Mouse (Mus musculus) lung, adult 18-20 months (tissue): ENCODE results near the gene 3110082J24Rik.

Source experiments
- DNase-seq, 2 experiments: peaks; one replicate each; pipeline ENCODE4 v3.0.0; 2022; ENCODE audit warnings: mixed read lengths in 2 of 2

The 3110082J24Rik gene

DNA sequence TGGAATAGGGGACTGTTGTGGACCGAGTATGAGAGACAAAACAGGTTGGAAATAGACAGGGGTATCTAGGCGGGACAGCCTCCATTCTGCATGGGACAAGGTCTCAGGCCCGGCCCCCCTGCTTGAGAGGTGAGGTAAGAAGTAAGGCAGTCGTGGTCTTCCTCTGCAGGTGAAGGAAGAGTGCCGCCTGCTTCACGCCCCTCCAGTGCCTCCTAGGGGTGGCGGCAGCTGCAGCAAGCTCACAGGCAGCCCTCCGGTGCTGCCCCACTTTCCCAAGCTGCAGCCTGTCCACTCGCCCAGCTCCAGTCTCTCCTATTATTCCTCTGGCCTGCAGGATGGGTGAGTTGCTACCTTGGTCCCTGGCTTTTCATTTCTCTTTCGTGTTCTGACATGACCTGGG is 9.8 kb upstream of the 3110082J24Rik start:
- no peak for DNase-seq

DNA sequence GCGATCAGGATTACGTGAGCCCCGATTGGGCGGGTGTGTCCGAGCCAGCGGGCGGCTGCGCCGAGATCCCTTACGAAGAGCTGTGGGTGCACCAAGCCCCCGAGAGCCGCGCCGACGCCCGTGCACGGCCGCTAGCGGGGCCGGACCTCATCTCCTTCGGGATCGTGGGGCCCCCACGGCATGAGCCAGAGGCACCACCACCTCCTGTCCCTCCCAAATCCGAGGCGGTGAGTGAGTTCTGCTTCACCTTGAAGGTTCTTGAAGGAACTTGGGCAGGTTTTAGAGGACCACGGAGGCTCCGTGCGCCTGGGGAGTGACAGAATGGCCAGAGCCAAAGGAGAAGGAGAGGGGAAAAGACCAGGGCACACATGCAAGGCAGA is 8.9 kb upstream of the 3110082J24Rik start:
- no peak for DNase-seq

DNA sequence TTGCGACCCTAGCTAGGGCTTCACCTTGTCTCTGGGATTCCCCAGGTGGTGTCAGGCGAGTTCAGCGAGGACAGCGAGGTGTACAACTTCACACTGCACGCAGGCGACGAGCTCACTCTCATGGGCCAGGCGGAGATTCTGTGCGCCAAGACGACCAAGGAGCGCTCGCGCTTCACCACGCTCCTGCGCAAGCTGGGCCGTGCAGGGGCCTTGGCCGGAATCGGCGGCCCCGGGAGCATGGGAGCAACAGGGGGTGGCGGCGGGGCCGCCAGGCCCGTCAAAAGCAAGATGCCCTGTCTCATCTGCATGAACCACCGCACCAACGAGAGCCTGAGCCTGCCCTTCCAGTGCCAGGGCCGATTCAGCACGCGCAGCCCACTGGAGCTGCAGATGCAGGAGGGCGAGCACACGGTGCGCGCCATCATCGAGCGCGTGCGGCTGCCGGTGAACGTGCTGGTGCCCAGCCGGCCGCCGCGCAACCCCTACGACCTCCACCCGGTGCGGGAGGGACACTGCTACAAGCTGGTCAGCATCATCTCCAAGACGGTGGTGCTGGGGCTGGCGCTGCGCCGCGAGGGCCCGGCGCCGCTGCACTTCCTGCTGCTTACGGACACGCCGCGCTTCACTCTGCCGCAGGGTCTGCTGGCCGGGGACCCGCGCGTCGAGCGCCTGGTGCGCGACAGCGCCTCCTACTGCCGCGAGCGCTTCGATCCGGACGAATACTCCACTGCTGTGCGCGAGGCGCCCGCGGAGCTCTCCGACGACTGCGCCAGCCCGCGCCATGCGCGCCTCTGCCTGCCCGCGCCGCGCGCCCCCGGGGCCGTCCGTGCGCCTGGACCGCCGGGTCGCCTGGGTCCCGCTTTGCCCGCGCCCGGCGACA is 8.2 kb upstream of the 3110082J24Rik start:
- DNase-seq = peak in 1 of 2 experiments; percentile 33

DNA sequence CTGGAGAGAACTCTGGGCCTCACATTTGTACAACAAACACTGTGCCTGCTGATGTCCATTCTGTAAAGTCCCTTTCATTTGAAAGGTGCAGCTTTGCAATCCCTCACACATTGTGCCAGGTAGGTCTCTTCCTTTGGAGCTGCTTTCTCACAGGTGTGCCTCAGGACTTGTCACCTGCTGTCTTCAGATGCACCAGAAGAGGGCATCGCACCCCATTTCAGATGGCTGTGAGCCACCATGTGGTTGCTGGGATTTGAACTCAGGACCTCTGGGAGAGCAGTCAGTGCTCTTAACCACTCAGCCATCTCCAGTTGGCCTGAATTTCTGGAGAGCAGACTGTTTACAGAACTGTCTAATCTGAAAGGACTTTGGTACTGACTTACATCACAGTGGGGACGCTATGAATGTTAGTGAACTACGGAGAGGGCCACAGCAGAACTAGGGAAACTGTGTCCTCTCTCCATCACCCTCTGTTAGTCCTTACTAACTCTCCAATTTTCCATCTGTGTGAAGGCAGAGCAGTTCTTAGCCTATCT is 6.7 kb upstream of the 3110082J24Rik start:
- no peak for DNase-seq

DNA sequence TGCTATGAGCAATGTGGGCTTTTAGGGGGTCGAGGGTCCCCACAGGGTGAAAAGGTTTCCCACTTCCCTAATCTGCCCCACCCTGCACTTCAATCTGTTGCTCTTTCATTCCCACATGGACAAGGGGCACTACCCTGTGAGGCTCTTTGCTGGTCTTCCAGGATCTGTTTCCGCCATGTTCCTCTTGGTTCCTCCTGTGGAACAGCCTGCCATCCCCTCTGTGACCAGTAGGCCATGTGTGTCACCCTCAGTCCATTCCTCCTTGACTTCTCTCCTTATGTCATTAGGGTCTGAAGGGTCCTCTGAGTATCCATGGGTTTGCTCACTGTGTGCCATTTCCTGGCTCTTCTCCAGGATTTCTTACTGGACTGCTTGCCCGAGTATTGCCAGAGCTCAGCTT is 5.9 kb upstream of the 3110082J24Rik start:
- no peak for DNase-seq

DNA sequence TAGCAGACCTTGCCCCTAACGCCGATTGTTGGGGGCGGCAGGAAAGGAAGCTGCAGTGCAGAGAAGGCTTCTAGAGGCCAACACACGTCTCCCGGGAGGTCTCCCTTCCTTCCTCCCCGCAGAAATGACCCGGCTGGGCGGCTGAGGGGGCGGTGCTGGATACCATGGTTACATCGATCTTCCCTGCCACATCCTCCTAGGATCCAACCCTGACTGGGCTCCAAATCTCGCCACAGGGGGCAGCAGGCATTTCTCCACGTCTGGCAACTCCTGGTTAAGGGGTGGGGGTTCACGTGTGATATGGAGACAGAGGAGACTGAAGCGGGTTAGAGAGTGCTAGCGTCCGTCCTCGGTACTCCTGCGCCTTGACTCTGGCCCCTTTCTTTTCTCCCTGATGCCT is 5.2 kb upstream of the 3110082J24Rik start:
- DNase-seq = no peak

DNA sequence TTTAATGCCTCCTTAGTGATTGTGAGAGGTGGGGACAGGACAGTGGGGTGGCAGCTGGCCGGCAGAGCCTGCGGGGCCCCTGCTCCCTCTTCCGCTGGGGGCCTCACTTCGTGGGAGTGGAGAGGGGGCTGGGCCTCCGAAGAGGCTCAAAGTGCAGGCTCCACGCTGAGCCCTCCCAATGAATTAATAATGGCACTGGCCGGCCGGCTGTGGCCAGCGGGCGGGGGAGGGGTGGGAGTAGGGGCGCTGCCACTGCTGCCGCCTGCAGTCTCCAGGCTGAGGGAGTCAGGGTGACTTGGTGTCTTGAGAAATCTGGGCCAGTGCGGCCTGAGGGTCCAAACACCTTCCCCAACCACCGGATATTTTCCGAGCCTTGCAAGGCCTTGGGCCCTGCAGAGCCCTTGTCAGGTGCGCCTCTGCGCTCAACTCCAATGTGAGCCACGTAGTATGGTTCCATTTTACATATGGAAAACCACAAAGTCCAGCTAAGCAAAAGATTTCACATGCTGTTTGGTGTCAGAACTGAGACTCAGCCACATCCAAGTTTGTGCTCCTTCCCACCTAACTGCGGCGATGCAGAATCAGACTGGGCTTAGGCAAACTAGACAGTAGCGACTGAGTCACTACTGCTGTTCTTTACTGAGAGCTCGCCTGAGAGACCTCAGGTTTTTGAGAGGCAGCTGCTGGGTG is 4.6 kb upstream of the 3110082J24Rik start:
- no peak for DNase-seq

DNA sequence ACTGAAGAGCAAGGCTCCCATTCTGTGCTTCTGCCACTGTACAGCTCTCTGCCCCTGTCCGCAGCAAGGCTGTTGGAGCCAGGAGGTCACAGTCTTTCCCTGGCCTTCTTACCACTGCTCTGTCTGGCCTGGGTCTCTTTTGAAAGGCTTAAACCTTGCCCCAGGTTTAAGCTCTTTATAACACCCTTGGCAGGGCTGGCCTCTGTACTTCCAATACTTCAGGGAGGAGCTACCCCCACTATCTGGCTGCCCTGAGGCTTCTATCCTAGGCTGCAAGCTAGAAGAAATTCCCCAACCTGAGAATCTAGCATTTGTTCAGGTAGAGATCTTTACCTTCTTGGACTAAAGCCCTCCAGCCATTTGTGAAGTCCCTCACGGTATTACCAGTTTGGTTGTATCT is 4.0 kb upstream of the 3110082J24Rik start:
- no peak for DNase-seq

DNA sequence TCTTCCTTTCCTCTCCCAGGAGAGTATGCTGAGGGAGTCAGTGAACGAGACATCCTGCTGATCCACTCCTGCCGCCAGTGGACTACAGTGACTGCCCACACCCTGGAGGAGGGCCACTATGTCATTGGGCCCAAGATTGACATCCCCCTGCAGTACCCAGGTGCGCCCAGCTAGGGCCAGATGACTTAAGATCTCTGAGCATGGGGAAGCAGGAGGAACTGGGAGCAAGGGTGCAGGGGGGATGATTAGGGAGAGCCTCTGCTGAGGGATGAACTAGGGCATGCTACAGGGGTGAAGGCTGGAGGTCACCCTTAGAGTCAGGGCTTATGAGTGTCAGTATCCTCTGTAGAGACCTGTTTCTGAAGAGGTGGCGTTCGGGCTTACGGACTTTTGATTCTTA is 2.3 kb upstream of the 3110082J24Rik start:
- DNase-seq = no peak

DNA sequence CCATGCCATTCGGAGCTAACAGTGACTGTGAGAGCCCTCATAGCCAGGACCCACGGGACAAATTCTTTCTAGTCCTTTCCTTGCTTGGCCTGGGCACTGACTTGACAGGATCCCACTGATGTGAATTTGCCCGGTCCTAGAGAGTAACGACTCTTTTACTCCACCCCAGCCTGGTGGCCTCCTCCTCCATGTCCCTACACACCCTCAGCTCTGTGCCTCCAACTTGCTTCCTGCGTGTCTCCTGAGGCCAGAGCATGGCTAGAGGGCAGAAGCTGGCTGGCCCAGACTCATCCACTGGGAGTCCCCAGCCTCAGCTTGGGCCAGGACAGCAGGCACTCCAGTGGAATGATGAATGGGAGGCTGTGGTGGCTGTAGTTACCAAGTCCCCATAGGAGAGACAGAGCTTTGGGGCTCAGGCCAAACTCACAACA is 1.7 kb upstream of the 3110082J24Rik start:
- DNase-seq = no peak

DNA sequence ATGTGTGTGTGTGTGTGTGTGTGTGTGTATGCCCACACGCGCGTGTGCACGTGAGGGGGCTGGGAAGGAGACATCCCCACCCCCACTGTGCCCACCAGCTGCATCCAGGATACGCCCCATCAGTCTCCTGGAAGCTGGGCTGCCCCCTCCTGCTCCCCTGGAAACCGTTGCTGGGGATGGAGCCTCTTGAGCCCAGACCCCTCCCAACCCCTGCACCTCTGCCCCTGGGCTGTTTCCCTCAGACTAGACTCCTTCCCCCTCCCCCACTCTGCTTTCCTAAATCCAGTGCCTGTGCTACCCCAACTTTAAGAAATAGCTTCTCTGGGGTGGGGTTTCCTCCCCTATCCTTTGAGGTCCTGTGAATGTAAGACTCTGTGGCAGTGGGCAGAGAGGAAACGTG is 1.3 kb upstream of the 3110082J24Rik start:
- no peak for DNase-seq

DNA sequence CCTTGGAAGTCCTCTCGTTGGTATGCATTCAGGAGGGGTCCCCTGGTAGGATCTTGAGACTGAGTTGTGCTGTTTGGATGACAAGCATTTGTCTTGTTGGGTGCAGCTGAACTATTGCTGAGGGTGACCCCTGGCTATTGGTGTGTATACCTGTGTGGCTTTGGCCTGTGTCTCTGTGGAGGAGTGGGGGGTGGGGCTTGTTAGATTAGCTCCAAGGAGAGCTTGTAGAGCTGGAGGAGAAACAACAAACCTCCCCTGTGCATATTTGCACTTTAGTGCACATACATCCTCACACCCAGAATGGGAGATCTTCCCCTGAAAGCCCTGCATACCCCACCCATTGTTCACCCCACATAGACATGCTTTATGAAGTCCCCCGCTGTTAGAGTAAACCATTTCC is 870 bp upstream of the 3110082J24Rik start:
- DNase-seq = no peak

DNA sequence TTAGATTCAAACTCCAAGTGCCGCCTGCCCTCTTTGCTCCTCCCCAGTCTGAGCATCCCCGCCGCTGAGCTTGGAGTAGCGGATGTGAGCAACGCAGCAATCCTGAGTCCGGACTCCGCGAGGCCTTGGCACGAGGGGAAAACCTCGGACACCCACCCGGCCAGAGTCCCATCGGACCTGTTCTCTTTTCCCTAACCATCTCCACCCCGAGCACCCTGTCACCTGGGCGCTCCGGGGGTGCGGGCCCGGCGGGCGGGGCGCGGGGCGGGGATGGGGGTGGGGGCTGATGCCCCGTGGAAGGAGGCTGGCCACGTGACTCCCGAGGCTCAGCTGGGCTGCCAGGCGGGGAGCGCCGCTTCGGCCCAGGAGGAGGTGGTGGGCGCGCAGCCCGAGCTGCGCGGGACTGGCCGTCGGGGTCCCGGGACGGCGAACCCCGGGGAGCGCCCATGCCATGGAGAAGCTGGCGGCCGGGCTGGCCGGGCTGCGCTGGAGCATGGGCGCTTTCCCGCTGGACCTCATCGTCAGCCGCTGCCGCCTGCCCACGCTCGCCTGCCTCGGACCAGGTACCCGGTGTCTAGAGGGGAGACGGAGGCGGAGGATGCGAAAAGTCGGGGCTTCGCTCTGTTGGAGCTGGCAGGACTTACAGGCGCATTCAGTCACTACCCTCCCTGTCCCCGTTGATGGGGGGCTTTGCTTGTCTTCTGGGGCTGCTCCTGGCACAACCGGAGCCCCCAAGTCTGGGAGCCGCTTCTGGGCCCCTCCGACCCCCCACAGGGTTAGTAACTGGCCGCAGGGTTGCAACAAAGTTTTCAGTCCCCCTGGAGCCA is 832 bp downstream of the 3110082J24Rik start, which contains the start of gene Garem2:
Gene Garem2 (plus strand): TSS at position 321 of the 827 bp plus-strand sequence.
- peak in 1 of 2 experiments; percentile 13 for DNase-seq

DNA sequence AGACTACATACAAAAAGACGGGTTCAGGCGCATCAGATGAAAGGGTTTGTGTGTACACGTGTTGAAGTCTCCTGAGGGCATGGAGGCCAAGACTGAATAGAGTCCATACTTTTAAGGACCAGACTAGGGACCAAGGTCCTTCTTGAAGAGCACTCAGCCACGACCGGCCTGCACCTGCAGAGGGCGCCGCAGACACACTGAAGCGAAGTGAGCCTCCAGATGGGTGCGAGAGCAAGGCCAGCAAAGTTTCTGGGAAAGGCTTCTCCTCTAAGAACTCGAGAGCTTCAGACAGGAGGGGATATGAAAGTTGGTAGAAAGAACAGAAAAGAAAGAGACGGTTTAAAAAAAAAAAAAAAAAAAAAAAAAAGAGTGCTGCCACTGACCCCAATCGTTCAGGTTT is 1.5 kb downstream of the 3110082J24Rik start:
- peak; percentile 25 to 28 for DNase-seq

DNA sequence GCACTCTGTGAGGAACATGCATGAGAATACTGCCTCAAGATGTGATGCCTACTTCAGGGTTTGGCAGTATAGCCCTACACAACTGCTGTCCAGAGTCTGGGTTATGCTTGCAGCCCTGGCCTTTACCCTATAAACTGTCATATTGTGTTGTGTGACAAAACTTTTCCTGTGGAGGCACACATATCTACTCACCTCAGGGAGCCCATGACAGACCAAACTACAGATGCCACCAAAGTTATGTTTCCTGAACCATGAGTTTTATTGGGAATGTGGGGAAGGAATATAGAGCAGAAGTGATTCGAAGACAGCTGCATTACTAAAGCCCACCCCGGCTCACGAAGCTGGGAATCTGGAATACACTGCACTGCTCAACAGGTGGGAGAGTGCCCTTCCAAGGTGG is 2.5 kb downstream of the 3110082J24Rik start:
- DNase-seq = no peak

DNA sequence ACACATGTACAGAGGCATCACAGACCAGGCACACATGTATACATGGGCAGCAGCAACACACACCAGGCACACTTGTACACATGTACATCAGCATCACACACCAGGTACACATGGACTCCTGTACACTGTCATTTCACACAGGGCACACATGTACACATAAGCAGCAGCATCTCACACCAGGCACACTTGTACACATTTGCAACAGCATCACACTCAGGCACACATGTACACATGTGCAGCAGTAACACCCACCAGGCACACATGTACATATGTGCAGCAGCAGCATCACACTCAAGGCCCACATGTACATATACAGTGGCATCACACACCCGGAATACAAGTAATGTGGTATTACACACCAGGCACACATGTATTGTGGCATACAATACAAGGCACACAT is 7.6 kb downstream of the 3110082J24Rik start:
- DNase-seq = no peak

DNA sequence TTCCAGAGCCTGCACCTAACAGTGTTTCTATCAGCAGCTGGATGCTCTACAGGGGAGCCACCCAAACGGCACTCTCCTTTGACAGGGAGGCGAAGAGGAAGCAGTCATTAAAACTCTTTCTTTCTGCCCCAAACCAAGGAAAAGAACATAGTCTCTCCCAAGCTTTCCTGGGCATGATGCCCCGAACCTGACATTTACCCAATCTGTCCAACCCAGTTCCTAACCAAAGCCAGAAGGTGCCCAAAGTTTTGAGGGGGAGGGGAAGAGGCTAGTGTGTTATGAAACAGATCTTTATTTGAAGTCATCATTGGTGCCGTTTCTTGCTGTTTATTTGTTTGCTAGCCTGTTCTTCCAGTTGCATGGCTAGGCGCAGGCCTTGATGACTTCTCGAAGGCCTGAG is 10.2 kb downstream of the 3110082J24Rik start:
- no peak for DNase-seq

DNA sequence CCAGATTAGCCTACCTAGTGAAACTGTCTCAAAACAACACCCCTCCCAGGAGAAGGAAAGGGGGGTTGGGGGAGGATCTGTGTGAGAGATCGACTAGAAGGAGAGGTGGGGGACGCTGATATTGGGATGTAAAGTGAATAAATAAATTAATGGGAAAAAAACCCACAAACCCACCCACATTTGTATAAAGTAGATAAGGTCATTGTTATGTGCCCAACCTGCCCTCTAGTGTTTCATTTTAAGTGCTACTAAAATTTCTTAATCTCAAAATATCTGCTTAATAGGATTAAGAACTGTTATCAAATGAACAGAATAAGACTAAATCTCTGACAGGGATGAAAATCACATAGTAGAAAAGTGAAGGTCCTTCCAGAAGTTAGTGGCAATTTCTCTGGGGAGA is 11.5 kb downstream of the 3110082J24Rik start:
- no peak for DNase-seq

DNA sequence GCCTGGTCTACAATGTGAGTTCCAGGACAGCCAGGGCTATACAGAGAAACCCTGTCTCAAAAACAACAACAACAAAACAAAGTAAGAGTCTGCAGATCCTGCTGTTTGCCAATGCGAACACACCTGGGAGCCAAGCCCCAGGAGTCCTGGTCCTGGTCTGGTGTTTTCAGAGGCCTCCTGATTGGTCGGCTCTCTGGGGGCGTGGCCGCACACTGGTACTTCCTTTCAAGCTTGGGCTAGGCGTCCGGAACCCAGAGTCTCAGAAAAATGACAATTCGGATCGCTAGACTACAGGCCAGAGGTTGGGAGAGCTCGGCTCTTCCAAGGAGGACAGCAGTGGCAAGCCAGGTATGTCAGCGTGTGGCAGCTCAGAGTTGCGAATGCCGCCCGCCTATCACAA is 13.2 kb downstream of the 3110082J24Rik start:
- DNase-seq = no peak

DNA sequence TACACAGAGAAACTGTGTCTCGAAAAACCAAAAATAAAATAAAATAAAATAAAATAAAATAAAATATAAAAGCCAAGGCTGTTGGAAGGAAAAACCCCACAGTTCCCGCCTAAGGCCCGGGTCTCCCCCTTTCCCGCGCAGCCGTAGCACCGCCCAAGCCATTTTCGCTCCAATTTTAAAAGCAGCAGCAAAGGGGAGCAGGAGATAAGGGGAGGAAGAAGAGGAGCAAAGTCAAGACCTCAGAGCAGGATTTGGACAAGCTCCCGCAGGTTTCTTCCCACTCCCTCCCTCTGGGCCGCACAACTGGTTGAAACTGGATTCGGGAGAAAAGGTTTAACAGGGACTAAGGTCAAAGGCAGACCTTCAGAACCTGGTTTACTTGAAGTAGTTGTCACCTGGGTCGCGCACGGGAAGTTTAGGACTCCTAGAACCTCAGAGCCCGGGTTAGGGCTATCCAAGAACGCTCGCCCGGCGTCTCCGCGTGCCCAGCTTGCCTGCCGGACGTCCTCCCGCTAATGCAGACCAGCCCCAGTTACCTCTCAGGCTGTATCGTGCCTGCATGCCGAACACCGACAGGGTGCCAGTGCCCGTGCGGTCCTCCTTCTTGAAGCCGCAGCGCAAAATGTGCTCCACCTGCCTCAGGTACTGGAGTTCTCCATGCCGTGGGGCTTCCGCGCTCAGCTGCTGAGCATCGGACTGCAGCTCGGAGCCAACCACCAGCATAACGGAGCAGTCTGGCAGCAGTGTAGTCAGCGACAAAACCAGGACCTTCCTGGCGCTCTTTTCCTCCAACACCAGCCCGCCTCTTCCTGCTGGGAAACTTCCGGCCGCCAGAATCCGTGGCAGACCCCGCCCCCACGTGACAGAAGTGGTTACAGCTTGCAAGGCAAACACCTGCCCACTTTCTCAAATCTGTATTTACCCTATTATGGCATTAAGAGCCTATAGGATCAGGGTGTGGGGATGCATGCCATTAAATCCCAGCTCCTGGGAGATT is 32.8 kb downstream of the 3110082J24Rik start, which contains the start of gene Tyms:
Gene Tyms (minus strand): TSS at position 793 of the 997 bp plus-strand sequence.
- peak; percentile 79 to 84 for DNase-seq

DNA sequence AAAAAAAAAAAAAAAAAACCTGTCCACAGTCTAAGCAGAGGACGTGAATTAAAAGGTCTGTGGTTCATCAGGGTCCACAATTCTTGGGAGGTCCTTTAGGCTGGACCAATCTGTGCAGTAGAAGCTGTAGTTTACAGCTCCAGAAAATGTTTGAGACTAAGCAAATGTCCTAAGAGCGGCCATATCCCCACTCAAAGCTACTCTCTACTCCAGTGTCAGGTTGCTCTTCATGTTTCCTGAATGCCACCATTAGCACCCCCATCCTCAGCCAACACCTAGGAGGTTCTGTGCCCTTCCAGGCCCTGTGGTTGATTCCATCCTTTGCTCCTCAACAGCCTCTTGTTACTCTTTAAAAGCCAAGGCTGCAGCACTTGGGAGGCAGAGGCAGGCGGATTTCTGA is 33.5 kb downstream of the 3110082J24Rik start:
- no peak for DNase-seq

DNA sequence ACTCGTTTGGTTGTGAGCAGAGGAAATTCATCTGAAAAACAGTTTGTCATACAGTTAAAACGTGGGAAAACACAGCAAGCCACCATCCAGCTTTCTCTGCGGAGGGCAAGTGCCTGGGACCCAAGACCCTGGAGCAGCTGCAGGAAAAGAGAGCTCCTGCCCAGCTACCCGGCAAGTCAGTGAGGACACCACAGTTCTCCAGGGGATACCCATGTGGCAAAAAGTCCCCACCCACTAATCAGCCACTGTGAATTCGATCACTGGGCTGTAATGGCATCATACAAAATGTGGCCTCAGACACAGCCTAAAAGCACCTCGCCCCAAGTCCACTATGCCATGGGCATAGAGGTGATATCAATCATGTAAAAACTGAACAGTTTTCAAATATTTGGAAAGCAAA is 34.2 kb downstream of the 3110082J24Rik start:
- DNase-seq = no peak
